Mouse (Mus musculus) heart, adult 8-10 months (tissue): ENCODE results near the gene Gm20388. TPM values are rescaled to one million over a fixed set of nuclear protein-coding genes. Genes with fewer than 3 reads are reported as not detected.

Experiments
- DNase-seq: peaks from one replicate; pipeline ENCODE4 v3.0.0; 2022; ENCODE audit warnings: low spot score
- total RNA-seq, 4 experiments: library from RNA; stranded (reverse); gene quantifications; 2 replicates each; pipeline ENCODE4 v1.2.4; 2022

The Gm20388 gene
- total RNA-seq, 4 experiments from 2014 or later = 4.2 to 6.7 TPM; not detected in 2

- no peak for DNase-seq
These were observed 901.3 kb downstream of the Gm20388 start for GRCm38 (mm10) chr8:120811953-120812352.

DNA sequence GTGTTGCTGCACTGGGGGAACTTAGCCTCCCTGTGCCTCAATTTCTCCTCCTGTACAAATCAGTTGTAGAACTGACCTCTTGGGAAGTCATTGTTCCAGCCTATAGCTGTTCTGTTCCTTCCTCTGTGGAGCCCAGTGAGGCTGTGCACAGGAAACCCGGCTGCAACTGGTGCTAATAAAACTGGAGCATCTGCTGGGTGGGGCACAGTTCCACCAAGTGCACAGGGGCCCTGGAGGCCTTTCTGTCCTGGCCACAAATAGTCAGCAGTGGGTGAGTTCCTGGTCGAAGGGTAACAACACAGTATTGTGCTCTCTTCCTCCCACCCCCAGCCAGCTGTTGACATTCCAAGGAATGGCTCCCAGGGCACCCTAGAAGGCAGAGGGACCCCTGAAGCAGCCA, 902.4 kb downstream of the Gm20388 start:
- no peak for DNase-seq

- no peak for DNase-seq
These were observed 903.2 kb downstream of the Gm20388 start for GRCm38 (mm10) chr8:120813839-120814238.

DNA sequence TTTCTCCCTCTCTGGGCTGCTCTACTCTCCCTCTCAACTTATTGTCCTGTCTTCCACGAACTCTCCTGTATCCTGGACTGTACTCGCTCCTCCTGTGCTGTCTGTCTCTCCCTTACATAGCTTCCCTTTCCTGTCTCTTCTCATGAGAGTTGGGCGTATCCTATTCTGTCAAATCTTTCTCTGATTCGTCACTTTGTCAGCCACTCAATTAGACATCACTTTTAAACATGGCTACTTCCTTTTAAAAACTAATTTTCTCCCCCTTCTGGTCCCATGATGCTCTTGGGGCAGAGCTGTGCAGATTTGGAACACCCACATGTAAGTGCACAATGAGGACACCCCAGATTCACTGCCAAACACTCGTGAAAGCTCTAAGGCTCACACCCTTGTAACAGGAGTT, 905.7 kb downstream of the Gm20388 start:
- no peak for DNase-seq

- DNase-seq = no peak
These were observed 909.3 kb downstream of the Gm20388 start for GRCm38 (mm10) chr8:120819906-120820305.

- peak; percentile 45 for DNase-seq
These were observed 910.9 kb downstream of the Gm20388 start for GRCm38 (mm10) chr8:120821399-120822170.

GRCm38 (mm10) chr8:120823331-120823730, 912.7 kb downstream of the Gm20388 start:
- DNase-seq = no peak

- DNase-seq = no peak
These were observed 913.2 kb downstream of the Gm20388 start for GRCm38 (mm10) chr8:120823887-120824286.

DNA sequence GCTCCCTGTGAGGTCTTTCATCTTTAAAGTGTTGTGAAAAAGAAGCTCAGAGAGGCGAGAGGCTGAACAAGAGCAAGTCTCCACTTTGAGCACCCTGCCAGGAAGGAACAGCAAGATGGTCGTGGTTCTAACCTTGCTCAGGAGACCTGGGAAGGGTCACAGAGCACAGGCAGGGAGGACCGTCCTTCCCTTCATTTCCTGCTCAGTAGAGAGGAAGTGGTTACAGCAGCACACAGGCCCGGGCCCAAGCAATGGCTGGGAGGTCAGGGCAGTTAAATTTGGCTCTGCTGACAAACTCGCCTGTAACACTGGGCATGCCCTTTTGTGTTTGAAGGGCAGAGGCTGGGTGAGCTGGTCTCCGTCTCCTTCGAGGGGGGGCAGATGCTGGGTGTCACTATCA, 914.0 kb downstream of the Gm20388 start:
- DNase-seq = no peak

GRCm38 (mm10) chr8:120828279-120828678, 917.6 kb downstream of the Gm20388 start:
- DNase-seq = no peak

DNA sequence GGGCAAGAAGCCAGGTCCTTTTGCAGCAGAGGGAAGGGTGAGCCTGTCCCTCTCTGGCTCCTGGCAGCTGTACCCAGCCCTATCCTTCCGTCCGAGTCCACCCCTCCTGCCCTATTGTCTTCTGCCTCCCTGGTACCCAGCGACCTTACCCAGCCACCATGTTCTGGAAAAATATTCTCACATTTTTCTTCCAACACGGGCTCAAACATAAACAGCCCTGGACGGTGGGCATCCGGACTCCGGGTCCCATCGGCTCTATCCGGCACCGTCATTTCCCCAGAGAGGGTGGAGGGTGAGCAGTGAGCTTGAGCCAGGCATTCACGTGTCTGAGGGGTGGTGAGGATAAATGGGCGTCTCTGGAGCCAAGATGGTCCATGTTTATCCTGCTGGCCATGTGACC, 920.0 kb downstream of the Gm20388 start:
- no peak for DNase-seq

DNA sequence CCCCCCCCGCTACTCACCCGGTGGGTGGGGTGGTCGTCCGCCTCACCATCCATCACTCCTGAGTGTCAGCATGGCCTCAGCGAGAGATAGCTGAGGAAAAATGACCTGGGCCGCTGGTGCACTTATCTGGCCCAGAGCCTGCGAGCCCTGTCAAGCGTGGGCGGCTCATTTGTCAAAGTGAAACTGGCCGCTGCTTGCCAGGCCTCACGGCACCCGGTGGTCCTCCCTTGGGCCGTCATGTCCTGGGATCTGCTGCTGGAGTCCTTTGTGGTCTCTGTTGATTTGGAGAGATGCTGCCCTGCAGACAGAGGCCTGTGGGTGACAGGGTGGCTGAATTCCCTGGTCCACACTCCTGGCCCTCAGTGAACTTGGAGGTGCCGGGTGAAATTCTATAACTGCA, 921.4 kb downstream of the Gm20388 start:
- DNase-seq = no peak

GRCm38 (mm10) chr8:120833196-120833595, 922.6 kb downstream of the Gm20388 start:
- DNase-seq = no peak

DNA sequence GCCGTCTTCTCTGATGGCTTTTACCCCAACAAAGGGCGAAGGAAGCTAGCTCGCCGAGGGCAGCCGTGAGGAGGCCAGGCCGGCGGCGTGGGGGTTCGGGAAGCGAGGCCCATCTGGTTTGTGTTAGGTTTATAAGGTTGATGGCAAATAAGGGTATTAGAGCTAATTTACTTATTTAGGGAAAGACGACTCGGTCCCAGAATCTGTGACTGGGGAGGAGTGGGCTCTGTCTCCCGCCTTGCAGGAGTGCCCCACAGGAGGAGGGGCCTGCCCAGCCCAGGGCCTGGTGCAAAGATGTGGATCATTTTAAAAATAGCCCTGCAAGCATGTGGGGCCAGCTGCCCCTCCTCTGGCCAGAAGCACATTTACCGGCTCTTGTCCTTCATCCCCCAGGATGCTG, 928.4 kb downstream of the Gm20388 start:
- no peak for DNase-seq

GRCm38 (mm10) chr8:120843084-120843483, 932.4 kb downstream of the Gm20388 start:
- DNase-seq = no peak

GRCm38 (mm10) chr8:120846018-120846417, 935.4 kb downstream of the Gm20388 start:
- no peak for DNase-seq

DNA sequence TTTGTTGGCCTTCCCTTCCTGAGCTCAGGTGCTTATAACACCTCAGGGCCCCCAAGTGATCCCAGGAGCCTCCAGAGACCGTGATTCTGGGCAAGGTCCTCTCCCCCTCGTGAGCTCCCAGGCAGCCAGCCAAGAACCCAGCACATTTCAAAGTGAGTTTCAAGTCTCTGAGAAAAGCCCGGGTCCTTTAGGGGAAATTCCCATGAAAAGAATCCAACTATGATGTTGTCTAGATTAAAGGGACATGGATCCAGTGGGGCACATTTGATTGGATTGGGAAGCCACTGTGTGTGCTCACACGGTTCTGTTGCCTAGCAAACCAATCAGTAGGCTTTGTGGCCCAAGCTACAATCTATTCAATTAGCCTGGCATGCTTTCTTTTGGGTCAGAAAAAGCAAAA, 936.6 kb downstream of the Gm20388 start:
- no peak for DNase-seq

GRCm38 (mm10) chr8:120847735-120848134, 937.1 kb downstream of the Gm20388 start:
- DNase-seq = no peak

- no peak for DNase-seq
These were observed 937.8 kb downstream of the Gm20388 start for GRCm38 (mm10) chr8:120848434-120848833.

DNA sequence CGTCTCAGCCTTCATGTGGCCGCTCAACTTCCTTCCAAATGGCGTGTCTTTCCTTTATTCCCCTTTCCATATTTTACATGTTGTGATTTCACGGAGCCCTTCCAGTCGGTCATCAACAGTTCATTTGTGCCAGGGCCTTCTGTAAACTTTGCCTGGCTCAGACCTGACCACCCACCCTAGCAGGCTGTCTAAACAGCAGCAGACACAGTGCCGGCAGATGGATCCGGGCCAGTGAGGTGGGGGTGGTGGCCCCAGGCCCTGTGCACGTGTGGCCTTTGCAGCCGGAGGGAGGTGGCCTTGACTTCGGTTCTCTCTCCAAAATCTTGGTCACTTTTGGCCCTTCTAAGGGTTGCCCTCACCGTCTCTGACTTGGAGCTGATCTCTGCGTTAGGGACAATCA, 940.8 kb downstream of the Gm20388 start:
- DNase-seq = no peak

- DNase-seq = no peak
These were observed 949.2 kb downstream of the Gm20388 start for GRCm38 (mm10) chr8:120859881-120860280.

DNA sequence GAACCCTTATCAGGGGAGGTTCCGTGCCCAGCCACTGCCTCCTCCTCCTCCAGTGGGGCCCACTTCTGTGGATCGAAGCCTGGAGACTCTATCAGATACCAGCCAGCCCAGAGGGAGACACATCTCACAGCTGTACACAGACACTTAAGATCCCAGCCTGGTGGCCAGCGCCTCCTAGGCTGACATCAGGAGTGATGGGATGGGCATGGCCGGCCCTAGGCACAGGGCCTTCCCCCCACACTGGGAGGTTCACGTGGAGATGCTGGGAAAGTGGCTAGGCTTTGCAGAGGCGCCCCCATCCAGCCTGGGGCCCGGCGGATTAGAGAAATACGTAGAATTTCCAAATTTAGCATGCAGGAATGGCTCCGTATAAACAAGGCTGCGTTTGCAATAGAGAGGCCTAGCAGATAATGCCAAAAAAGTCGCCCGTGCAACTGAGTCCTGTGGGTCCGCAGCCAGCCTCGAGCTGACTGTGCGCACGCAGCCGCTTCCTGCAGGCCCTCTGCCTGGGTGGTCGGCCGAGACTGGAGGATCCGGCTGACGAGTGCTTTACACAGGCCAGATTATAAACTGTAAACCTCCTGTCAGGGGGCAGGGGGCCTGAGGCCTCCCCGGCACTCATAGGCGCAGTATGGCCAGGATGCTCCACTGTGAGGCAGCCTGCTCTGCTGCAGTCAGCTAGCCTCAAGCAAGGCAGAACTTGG, 949.9 kb downstream of the Gm20388 start:
- no peak for DNase-seq

GRCm38 (mm10) chr8:120863683-120864082, 953.0 kb downstream of the Gm20388 start:
- DNase-seq = no peak
